Mouse (Mus musculus): ENCODE results near the gene Pcbp4.

Pcbp4 gene

GRCm38 (mm10) chr9:106453271-106454070, at the start of gene Pcbp4:
Pcbp4 (plus strand) TSS chr9:106453291.
- peak in 1 of 2 experiments; percentile 67 for DNase-seq (ENCODE audit: low spot score in 2 of 2)

GRCm38 (mm10) chr9:106405275-106405674, 47.8 kb upstream of the Pcbp4 start:
- peak in 1 of 2 experiments; percentile 55 for DNase-seq (ENCODE audit: low spot score in 2 of 2)

GRCm38 (mm10) chr9:106406443-106407078, 46.5 kb upstream of the Pcbp4 start:
- DNase-seq (ENCODE audit: low spot score in 2 of 2) = no peak

DNA sequence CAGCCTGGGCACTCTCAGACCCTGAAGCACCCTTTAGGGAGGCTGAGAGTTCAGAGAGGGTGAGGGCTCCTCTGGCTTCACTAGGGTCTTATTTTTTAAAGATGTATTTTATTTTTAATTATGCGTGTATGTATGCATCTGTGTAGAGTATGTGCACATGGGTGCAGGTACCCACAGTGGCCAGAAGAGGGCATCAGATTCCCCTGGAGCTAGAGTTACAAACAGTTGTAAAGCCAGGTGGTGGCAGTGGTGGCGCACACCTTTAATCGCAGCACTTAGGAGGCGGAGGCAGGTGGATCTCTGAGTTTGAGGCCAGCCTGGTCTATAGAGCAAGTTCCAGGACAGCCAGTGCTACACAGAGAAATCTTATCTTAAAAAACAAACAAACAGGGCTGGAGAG, 44.0 kb upstream of the Pcbp4 start:
- DNase-seq (ENCODE audit: low spot score in 2 of 2) = no peak

- DNase-seq (ENCODE audit: low spot score in 2 of 2) = no peak
These were observed 42.9 kb upstream of the Pcbp4 start for GRCm38 (mm10) chr9:106410086-106410650.

DNA sequence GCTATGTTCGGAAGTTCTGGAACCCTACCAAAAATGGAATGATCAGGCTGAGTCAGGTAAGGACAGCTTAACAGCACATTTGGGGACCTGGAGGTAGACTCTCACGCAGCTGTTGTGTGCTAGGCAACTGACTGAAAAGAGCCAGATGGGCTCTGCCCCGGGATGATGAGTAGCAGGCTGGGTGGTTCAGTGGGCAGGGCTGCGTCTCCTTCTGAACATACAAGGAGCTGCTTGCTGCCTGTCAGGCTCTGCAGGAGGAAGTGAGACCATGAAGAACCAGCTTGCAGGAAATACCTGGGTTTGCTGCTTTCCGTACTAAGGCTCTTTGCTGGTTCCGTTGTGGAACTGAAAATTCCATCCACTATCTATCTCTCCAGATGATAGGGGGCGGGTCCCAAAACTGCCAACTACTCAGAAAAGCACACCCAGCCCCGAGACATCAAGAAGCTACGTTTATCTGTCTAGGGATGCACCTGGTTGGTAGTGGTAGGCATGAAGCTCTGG, 41.9 kb upstream of the Pcbp4 start:
- DNase-seq (ENCODE audit: low spot score in 2 of 2) = no peak

- DNase-seq (ENCODE audit: low spot score in 2 of 2) = no peak
These were observed 41.4 kb upstream of the Pcbp4 start for GRCm38 (mm10) chr9:106411729-106412128.

GRCm38 (mm10) chr9:106412210-106412609, 40.9 kb upstream of the Pcbp4 start:
- DNase-seq (ENCODE audit: low spot score in 2 of 2) = no peak

- no peak for DNase-seq (ENCODE audit: low spot score in 2 of 2)
These were observed 39.5 kb upstream of the Pcbp4 start for GRCm38 (mm10) chr9:106413606-106414005.

GRCm38 (mm10) chr9:106416826-106417225, 36.3 kb upstream of the Pcbp4 start:
- no peak for DNase-seq (ENCODE audit: low spot score in 2 of 2)

- DNase-seq (ENCODE audit: low spot score in 2 of 2) = peak; percentile 53 to 78
These were observed 35.1 kb upstream of the Pcbp4 start for GRCm38 (mm10) chr9:106417841-106418625.

DNA sequence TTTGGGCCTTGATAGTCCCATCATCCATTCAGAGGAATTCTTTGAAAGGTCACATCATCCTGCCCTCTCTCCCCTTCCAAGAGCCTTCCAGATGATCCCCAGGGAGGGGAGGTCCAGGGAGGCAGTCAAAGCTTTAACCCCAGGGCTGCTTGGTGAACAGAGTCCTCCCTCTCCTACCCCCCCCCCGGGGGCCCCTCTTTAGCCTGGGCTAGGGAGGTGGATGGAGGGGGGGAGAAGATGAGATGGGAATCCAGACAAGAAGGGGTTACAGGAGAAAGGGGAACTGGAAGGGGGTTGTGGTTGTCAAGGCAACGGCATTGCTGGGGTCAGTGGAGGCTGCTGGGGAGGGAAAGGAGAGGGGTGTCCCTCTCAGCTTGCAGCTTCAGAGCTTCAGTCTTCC, 32.5 kb upstream of the Pcbp4 start:
- DNase-seq (ENCODE audit: low spot score in 2 of 2) = no peak

GRCm38 (mm10) chr9:106421033-106421864, 31.8 kb upstream of the Pcbp4 start:
- no peak for DNase-seq (ENCODE audit: low spot score in 2 of 2)

DNA sequence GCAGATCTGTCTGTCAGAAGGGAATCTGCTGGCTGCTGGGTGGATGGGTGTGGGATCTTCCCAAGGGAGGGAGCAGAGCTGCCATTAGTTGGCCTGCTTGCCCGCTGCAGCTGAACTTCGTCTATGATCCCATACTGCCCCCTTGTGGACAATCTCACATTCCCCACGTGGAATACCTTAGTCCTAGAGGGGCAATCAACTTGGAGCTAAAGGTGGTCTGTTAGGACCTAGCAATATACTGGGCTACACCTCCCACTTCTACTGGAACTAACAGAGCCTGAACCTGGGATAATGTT, 31.3 kb upstream of the Pcbp4 start:
- DNase-seq (ENCODE audit: low spot score in 2 of 2) = peak; percentile 83 to 88

DNA sequence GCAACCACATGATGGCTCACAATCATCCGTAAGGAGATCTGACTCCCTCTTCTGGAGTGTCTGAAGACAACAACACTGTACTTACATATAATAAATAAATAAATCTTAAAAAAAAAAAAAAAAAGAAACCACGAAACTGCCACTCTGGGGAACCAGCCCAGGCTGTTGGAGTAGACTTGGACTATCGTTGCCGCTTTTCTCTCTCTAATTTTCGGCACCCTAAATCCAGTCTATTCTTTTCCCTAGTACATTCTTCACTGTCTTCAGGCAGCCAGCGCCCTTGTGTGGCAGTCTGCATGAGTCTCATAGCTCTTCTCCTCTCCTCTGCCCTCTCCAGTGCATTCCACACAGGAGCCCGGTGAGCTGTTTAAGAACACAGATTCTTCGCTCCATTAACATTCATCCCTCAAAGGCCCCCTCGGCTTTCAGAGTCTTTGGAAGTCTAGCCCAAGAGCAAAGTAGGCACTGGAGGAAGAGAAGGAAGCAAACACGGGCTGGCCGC, 24.3 kb upstream of the Pcbp4 start:
- DNase-seq (ENCODE audit: low spot score in 2 of 2) = no peak

- peak; percentile 86 to 94 for DNase-seq (ENCODE audit: low spot score in 2 of 2)
These were observed 23.7 kb upstream of the Pcbp4 start, which contains the start of gene Rpl29 for GRCm38 (mm10) chr9:106429221-106430014. Rpl29 (plus strand) TSS chr9:106429454.

- DNase-seq (ENCODE audit: low spot score in 2 of 2) = no peak
These were observed 23.2 kb upstream of the Pcbp4 start for GRCm38 (mm10) chr9:106430015-106430264.

DNA sequence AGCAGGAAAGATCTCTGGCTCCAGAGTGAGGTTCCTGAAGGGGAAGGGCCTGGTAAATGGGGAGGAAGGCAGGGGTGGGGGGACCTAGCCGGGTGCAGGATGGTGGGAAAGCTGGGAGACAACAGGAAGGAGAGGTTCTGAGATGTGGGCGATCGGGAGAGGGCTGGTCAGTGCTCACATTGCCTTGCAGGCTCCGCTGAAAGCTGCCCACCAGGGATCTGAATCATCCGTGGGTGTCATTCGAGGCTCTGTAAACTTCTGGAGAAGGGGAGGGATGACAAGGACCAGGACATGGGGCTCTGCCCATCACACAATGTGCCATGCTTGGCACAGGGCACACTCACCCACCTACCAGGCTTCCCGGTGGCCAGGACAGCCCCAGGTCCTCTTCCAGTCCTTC, 19.7 kb upstream of the Pcbp4 start:
- DNase-seq (ENCODE audit: low spot score in 2 of 2) = no peak

- DNase-seq (ENCODE audit: low spot score in 2 of 2) = no peak
These were observed 16.5 kb upstream of the Pcbp4 start for GRCm38 (mm10) chr9:106436566-106436965.

GRCm38 (mm10) chr9:106442680-106443079, 10.4 kb upstream of the Pcbp4 start:
- DNase-seq (ENCODE audit: low spot score in 2 of 2) = no peak

Data from cerebellum, postnatal 4 days (tissue).